Mouse (Mus musculus): ENCODE results near the gene Gm20696. TPM values are rescaled to one million over a fixed set of nuclear protein-coding genes. Genes with fewer than 3 reads are reported as not detected.
A peak's percentile ranks its signal among the peaks of the same experiment; 100 is the strongest.

Gm20696 gene
- polyA plus RNA-seq, 1 experiment from 2014 or later = 1.9 TPM

- Histone ChIP-seq H3K27ac (ENCODE audit: low read length) (no peak overlapping the region), H3K9ac (ENCODE audit: low read length) (no peak overlapping the region), H3K36me3 (ENCODE audit: control insufficient read depth, insufficient read depth, low read length) (no peaks in the 10 kb centered on the region), H3K9me3 (replicated peaks; ENCODE audit: control insufficient read depth, low read length) (no peaks in the 10 kb centered on the region), H3K4me2 (ENCODE audit: low read depth, low read length) (no peak overlapping the region), H3K27me3 (ENCODE audit: control insufficient read depth, insufficient read depth, low read length) (no peaks in the 10 kb centered on the region), H3K4me3 (replicated peaks; ENCODE audit: low read length) (no peak overlapping the region), H3K4me1 (ENCODE audit: control insufficient read depth, insufficient read depth, low read length) (no peaks in the 10 kb centered on the region)
- no peak for ATAC-seq (ENCODE audit: insufficient read depth, low FRiP score)
- WGBS = 68% methylated on average over 6 of the region's 6 CpGs
Measured at GRCm38 (mm10) chr6:99359765-99360499, 306.7 kb downstream of the Gm20696 start.

- H3K27me3 ChIP-seq (ENCODE audit: control insufficient read depth, insufficient read depth, low read length) = no peaks in the 10 kb centered on the region
- H3K4me2 ChIP-seq (ENCODE audit: low read depth, low read length) = no peak overlapping the region
- no peaks in the 10 kb centered on the region for H3K4me1 ChIP-seq (ENCODE audit: control insufficient read depth, insufficient read depth, low read length)
- no peaks in the 10 kb centered on the region for H3K9me3 ChIP-seq (replicated peaks; ENCODE audit: control insufficient read depth, low read length)
- H3K9ac ChIP-seq (ENCODE audit: low read length) = no peak overlapping the region
- H3K27ac ChIP-seq (ENCODE audit: low read length) = 0 out of 2 replicates have a peak overlapping the region, but pooled peaks have one; percentile 4
- H3K36me3 ChIP-seq (ENCODE audit: control insufficient read depth, insufficient read depth, low read length) = no peaks in the 10 kb centered on the region
- no peak overlapping the region for H3K4me3 ChIP-seq (replicated peaks; ENCODE audit: low read length)
- WGBS = 71% methylated on average over 9 of the region's 9 CpGs
- ATAC-seq (ENCODE audit: insufficient read depth, low FRiP score) = no peak
Measured at GRCm38 (mm10) chr6:99359036-99359698, 307.4 kb downstream of the Gm20696 start.

GRCm38 (mm10) chr6:99357931-99358330 is 308.7 kb downstream of the Gm20696 start:
- Histone ChIP-seq H3K27ac (ENCODE audit: low read length) (no peak overlapping the region), H3K36me3 (ENCODE audit: control insufficient read depth, insufficient read depth, low read length) (no peaks in the 10 kb centered on the region), H3K9ac (ENCODE audit: low read length) (no peak overlapping the region), H3K27me3 (ENCODE audit: control insufficient read depth, insufficient read depth, low read length) (no peaks in the 10 kb centered on the region), H3K4me2 (ENCODE audit: low read depth, low read length) (no peak overlapping the region), H3K4me1 (ENCODE audit: control insufficient read depth, insufficient read depth, low read length) (no peaks in the 10 kb centered on the region), H3K9me3 (replicated peaks; ENCODE audit: control insufficient read depth, low read length) (no peaks in the 10 kb centered on the region), H3K4me3 (replicated peaks; ENCODE audit: low read length) (no peak overlapping the region)
- 86% methylated on average over 2 of the region's 2 CpGs for WGBS
- ATAC-seq (ENCODE audit: insufficient read depth, low FRiP score) = no peak

- H3K36me3 ChIP-seq (ENCODE audit: control insufficient read depth, insufficient read depth, low read length) = no peaks in the 10 kb centered on the region
- no peak overlapping the region for H3K4me2 ChIP-seq (ENCODE audit: low read depth, low read length)
- H3K9me3 ChIP-seq (replicated peaks; ENCODE audit: control insufficient read depth, low read length) = no peaks in the 10 kb centered on the region
- H3K9ac ChIP-seq (ENCODE audit: low read length) = no peak overlapping the region
- H3K4me3 ChIP-seq (replicated peaks; ENCODE audit: low read length) = no peak overlapping the region
- 72% methylated on average over 2 of the region's 2 CpGs for WGBS
- ATAC-seq (ENCODE audit: insufficient read depth, low FRiP score) = no peak
- no peaks in the 10 kb centered on the region for H3K27me3 ChIP-seq (ENCODE audit: control insufficient read depth, insufficient read depth, low read length)
- H3K27ac ChIP-seq (ENCODE audit: low read length) = no peak overlapping the region
- H3K4me1 ChIP-seq (ENCODE audit: control insufficient read depth, insufficient read depth, low read length) = peaks cover 3% of the 10 kb centered on the region; the same call in 1 of the 2 replicates
Measured at GRCm38 (mm10) chr6:99354338-99354737, 312.3 kb downstream of the Gm20696 start.

- H3K36me3 ChIP-seq (ENCODE audit: control insufficient read depth, insufficient read depth, low read length) = no peaks in the 10 kb centered on the region
- peaks cover 3% of the 10 kb centered on the region; the same call in 1 of the 2 replicates for H3K4me1 ChIP-seq (ENCODE audit: control insufficient read depth, insufficient read depth, low read length)
- H3K27ac ChIP-seq (ENCODE audit: low read length) = no peak overlapping the region
- H3K9me3 ChIP-seq (replicated peaks; ENCODE audit: control insufficient read depth, low read length) = no peaks in the 10 kb centered on the region
- WGBS = 68% methylated on average over 2 of the region's 2 CpGs
- no peaks in the 10 kb centered on the region for H3K27me3 ChIP-seq (ENCODE audit: control insufficient read depth, insufficient read depth, low read length)
- H3K4me2 ChIP-seq (ENCODE audit: low read depth, low read length) = no peak overlapping the region
- H3K9ac ChIP-seq (ENCODE audit: low read length) = no peak overlapping the region
- no peak for ATAC-seq (ENCODE audit: insufficient read depth, low FRiP score)
- no peak overlapping the region for H3K4me3 ChIP-seq (replicated peaks; ENCODE audit: low read length)
Measured at GRCm38 (mm10) chr6:99353441-99353840, 313.2 kb downstream of the Gm20696 start.

- no peak overlapping the region for H3K4me3 ChIP-seq (replicated peaks; ENCODE audit: low read length)
- WGBS = 54% methylated on average over 3 of the region's 3 CpGs
- no peaks in the 10 kb centered on the region for H3K36me3 ChIP-seq (ENCODE audit: control insufficient read depth, insufficient read depth, low read length)
- no peaks in the 10 kb centered on the region for H3K27me3 ChIP-seq (ENCODE audit: control insufficient read depth, insufficient read depth, low read length)
- no peak overlapping the region for H3K9ac ChIP-seq (ENCODE audit: low read length)
- H3K4me1 ChIP-seq (ENCODE audit: control insufficient read depth, insufficient read depth, low read length) = peaks cover 3% of the 10 kb centered on the region; the same call in 1 of the 2 replicates
- no peak overlapping the region for H3K27ac ChIP-seq (ENCODE audit: low read length)
- H3K4me2 ChIP-seq (ENCODE audit: low read depth, low read length) = no peak overlapping the region
- no peak for ATAC-seq (ENCODE audit: insufficient read depth, low FRiP score)
- no peaks in the 10 kb centered on the region for H3K9me3 ChIP-seq (replicated peaks; ENCODE audit: control insufficient read depth, low read length)
Measured at GRCm38 (mm10) chr6:99350566-99350965, 316.0 kb downstream of the Gm20696 start.

- Histone ChIP-seq H3K36me3 (ENCODE audit: control insufficient read depth, insufficient read depth, low read length) (no peaks in the 10 kb centered on the region), H3K4me3 (replicated peaks; ENCODE audit: low read length) (no peak overlapping the region), H3K9me3 (replicated peaks; ENCODE audit: control insufficient read depth, low read length) (no peaks in the 10 kb centered on the region), H3K27ac (ENCODE audit: low read length) (no peak overlapping the region), H3K4me2 (ENCODE audit: low read depth, low read length) (no peak overlapping the region), H3K9ac (ENCODE audit: low read length) (no peak overlapping the region), H3K4me1 (ENCODE audit: control insufficient read depth, insufficient read depth, low read length) (peaks cover 3% of the 10 kb centered on the region; the same call in 1 of the 2 replicates), H3K27me3 (ENCODE audit: control insufficient read depth, insufficient read depth, low read length) (no peaks in the 10 kb centered on the region)
- ATAC-seq (ENCODE audit: insufficient read depth, low FRiP score) = no peak
- 49% methylated on average over 5 of the region's 5 CpGs for WGBS
Measured at GRCm38 (mm10) chr6:99350156-99350555, 316.4 kb downstream of the Gm20696 start.

GRCm38 (mm10) chr6:99347836-99348235 is 318.8 kb downstream of the Gm20696 start:
- H3K4me3 ChIP-seq (replicated peaks; ENCODE audit: low read length) = no peak overlapping the region
- no peak overlapping the region for H3K9ac ChIP-seq (ENCODE audit: low read length)
- H3K36me3 ChIP-seq (ENCODE audit: control insufficient read depth, insufficient read depth, low read length) = no peaks in the 10 kb centered on the region
- H3K4me2 ChIP-seq (ENCODE audit: low read depth, low read length) = no peak overlapping the region
- H3K27me3 ChIP-seq (ENCODE audit: control insufficient read depth, insufficient read depth, low read length) = no peaks in the 10 kb centered on the region
- no peaks in the 10 kb centered on the region for H3K9me3 ChIP-seq (replicated peaks; ENCODE audit: control insufficient read depth, low read length)
- peaks cover 3% of the 10 kb centered on the region; the same call in 1 of the 2 replicates for H3K4me1 ChIP-seq (ENCODE audit: control insufficient read depth, insufficient read depth, low read length)
- WGBS = 49% methylated on average over 10 of the region's 10 CpGs
- H3K27ac ChIP-seq (ENCODE audit: low read length) = no peak overlapping the region
- ATAC-seq (ENCODE audit: insufficient read depth, low FRiP score) = no peak

GRCm38 (mm10) chr6:99344966-99345365 is 321.6 kb downstream of the Gm20696 start:
- H3K9ac ChIP-seq (ENCODE audit: low read length) = no peak overlapping the region
- H3K4me3 ChIP-seq (replicated peaks; ENCODE audit: low read length) = no peak overlapping the region
- H3K4me1 ChIP-seq (ENCODE audit: control insufficient read depth, insufficient read depth, low read length) = no peaks in the 10 kb centered on the region
- no peak for ATAC-seq (ENCODE audit: insufficient read depth, low FRiP score)
- no peaks in the 10 kb centered on the region for H3K9me3 ChIP-seq (replicated peaks; ENCODE audit: control insufficient read depth, low read length)
- H3K36me3 ChIP-seq (ENCODE audit: control insufficient read depth, insufficient read depth, low read length) = no peaks in the 10 kb centered on the region
- H3K27ac ChIP-seq (ENCODE audit: low read length) = no peak overlapping the region
- H3K4me2 ChIP-seq (ENCODE audit: low read depth, low read length) = no peak overlapping the region
- 94% methylated on average over 7 of the region's 7 CpGs for WGBS
- no peaks in the 10 kb centered on the region for H3K27me3 ChIP-seq (ENCODE audit: control insufficient read depth, insufficient read depth, low read length)

Data from stomach, embryonic 16.5 days (tissue).